Mouse (Mus musculus): ENCODE results near the gene Kbtbd12.

DNA sequence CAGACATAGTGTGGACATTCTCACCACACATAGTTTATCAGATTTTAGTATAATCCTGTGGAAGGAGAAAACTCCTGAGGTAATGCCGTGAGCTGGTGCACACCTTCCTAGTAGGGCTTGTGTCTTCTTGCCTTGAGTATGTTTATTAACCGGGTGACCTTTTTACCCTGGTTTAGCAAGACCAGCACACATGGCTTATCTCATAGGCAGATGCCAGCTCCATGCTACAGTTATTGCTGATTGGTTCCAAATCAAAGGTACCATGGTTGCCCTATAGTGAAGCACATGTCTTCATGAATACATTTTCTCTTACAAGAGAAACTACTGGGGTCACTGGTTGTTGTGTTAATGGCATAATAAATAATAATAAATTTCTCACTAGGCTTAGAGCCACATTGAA lies 38.1 kb upstream of the Kbtbd12 start:
- TF ChIP-seq CTCF (IDR thresholded peaks at IDR 0.05; ENCODE audit: low read depth) = no peak
- TF ChIP-seq EP300 (IDR thresholded peaks at IDR 0.05; ENCODE audit: low read depth) = no peak
